Mouse (Mus musculus): ENCODE measurements around the gene Maml3.
A peak's percentile ranks its signal among the peaks of the same experiment; 100 is the strongest.

Gene Maml3

GRCm38 (mm10) chr3:52104636-52105151 is at the start of gene Maml3:
Gene Maml3 (minus strand): TSS chr3:52105076.
- DNase-seq, result peak; percentile 87

GRCm38 (mm10) chr3:52151155-52151554 is 46.3 kb upstream of the Maml3 start:
- no peak for DNase-seq

DNA sequence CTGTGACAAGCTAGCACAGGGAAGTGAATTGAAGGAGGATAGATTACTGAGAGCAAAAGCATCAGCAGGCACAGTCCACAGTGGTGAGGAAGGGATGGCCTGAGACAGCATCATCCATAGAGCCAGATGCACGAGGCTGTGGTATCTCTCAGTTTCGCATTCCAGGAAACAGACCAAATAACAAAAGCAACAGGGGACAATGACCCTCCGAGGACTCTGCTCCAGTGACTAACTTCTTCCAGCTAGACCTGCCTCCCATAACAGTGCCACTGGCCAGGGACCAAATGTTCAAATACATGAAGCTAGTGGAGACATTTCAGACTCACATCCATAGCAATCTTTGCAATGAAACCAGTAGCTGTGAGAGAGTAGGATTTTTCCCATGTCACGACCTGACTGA is 43.4 kb upstream of the Maml3 start:
- DNase-seq, result no peak

DNA sequence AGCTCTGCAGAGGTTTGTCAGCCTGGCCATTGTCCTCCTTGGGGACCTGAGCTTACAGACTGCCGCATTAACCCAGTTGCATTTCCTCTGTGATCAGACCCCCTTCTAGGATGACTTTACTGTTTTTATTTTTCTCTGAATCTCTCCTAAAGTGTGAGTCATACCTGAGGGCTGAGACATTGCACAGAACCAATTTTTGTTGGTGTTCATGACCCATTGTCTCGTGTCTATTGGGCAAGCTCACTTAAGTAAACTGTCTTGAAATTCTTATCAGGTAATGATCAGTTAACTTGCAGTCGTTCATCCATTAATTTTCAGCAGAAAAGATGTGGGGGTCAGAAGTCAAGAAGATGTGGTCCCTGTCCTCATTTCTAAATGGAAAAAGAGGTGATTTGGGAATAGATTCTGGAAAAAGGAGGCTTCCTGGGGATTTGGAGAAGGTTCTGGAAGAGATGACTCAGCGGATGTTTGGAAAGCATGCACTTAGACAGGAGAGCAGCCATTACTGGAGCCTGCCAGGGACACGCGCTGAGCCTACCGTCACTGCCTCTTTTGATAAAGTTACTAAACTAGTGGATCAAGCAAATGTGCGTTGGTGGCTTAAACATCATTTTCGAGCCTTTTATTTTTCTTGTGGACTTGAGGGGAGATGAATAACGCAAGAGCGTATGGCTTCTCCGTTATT is 40.0 kb upstream of the Maml3 start:
- no peak for DNase-seq

DNA sequence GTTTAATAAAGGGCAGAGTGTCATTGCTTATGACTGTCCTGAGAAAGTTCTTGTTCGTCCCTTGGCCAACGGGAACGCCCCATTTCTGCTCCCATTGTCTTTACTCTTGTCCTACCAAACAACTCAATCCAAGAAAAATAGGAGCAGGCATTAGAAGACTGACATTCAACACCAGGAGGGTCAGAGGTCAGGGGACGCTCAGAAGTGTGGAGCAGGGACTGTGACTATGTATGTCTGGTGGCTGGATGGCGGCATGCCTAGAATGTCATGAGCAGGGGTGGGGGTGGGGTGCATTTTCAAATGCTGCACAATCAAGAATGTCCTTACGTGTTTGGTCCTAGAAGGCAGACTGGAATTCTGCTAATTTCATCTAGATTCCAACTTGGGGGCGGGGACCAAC is 38.1 kb upstream of the Maml3 start:
- DNase-seq, result no peak

- DNase-seq, result no peak
Measured at GRCm38 (mm10) chr3:52140162-52140561, 35.3 kb upstream of the Maml3 start.

- no peak for DNase-seq
Measured at GRCm38 (mm10) chr3:52125421-52125820, 20.5 kb upstream of the Maml3 start.

- no peak for DNase-seq
Measured at GRCm38 (mm10) chr3:52120858-52121257, 16.0 kb upstream of the Maml3 start.

DNA sequence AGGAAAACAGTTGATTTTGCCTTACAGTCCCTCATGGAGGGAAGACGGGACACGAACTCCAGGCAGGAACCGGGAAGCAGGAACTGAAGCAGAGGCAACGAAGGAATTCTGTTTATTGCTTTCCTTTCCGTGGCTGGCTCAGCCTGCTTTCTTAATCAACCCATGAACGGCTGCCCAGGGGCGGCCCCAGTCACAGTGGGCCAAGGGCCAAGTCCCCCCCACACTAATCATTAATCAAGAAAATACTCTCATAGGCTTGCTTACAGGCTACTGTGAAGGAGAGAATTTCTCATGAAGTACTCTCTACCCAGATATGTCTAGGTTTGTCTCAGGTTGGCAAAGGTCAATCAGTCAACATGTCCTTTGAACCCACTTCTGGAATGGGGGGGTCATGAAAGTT is 14.3 kb upstream of the Maml3 start:
- DNase-seq, result peak; percentile 49

GRCm38 (mm10) chr3:52115421-52115820 is 10.5 kb upstream of the Maml3 start:
- no peak for DNase-seq

DNA sequence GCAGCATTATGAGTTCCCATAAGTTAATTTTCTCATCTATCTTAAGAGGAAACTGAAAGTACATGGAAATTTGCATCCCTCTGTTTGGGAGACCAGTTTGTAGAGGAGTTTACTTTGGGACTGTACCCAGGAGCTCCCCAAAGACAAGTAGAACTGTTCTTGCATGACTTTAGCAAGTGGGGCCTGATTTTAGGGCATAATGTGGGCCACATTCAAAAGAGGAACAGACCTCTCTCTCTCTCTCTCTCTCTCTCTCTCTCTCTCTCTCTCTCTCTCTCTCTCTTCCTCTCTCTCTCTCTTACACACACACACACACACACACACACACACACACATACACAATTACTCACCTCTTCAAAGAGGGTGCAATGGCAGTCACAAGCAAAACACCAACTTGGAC is 3.2 kb upstream of the Maml3 start:
- no peak for DNase-seq

DNA sequence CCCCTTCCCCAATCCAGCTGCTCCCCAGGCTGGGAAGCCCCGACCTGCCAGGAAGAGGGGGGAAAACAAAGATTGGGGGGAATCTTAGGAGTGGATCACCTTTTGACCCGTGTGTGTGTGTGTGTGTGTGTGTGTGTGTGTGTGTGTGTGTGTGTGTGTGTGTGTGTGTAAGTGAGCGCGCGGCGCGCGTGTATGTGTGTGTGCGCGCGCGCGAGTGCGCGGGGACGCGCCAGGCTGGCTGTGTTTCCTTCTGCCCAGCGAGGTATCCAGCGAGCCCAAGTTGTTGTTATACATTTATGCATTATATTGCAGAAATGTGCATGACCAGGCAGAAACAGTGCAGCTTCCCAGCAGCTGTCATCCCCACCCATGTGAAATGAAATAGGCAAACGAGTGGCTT is 280 bp upstream of the Maml3 start:
- DNase-seq, result peak; percentile 43

DNA sequence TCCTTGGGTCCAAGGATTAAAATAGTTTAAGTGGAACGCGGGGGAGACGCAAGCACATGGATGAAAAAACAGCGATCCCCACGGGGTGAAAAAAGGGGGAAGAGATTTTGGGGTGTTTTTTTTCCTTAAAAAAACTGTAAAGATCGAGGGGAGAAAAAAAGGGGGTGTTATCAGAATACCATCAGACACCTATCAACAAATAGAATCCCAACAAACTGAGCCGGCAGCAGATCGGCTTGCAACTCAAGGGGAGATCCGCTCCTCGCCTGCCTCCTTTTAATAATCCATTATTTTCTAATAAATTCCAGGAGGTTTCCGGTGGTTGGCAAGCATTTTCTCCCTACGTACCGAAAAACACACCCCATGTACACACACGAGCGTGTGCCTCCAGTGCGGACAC is 668 bp downstream of the Maml3 start:
- DNase-seq, result no peak

DNA sequence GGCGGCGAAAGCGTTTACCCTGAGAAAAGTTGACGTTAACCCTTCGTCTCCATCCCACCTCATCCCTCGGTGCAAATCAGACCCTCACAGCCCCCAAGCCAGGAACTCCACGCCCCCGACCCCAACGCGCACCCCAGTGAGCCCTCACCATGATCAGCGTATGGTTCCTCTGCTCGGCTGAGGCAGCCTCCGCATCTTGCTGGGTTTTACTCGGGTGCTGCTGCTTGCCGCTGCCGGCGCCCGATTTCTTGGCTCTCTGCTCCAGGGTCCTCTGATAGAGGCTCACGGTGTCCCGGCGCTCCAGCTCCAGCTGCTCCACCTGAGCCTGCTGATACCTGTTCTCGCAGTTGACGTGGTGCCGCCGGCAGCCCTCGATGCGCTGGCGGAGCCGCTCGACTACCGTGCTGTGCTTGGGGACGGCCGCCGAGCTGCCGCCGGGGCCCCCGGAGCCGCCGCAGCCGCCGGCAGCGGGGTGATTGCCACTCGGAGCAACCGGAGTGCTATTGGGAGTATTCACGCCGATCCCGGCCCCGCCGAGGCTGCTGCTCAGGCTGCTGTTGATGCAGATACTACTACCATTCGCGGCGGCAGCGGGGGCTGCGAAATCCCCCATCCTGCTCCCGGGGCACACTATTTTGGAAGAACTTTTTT is 1.2 kb downstream of the Maml3 start:
- DNase-seq, result peak; percentile 52

DNA sequence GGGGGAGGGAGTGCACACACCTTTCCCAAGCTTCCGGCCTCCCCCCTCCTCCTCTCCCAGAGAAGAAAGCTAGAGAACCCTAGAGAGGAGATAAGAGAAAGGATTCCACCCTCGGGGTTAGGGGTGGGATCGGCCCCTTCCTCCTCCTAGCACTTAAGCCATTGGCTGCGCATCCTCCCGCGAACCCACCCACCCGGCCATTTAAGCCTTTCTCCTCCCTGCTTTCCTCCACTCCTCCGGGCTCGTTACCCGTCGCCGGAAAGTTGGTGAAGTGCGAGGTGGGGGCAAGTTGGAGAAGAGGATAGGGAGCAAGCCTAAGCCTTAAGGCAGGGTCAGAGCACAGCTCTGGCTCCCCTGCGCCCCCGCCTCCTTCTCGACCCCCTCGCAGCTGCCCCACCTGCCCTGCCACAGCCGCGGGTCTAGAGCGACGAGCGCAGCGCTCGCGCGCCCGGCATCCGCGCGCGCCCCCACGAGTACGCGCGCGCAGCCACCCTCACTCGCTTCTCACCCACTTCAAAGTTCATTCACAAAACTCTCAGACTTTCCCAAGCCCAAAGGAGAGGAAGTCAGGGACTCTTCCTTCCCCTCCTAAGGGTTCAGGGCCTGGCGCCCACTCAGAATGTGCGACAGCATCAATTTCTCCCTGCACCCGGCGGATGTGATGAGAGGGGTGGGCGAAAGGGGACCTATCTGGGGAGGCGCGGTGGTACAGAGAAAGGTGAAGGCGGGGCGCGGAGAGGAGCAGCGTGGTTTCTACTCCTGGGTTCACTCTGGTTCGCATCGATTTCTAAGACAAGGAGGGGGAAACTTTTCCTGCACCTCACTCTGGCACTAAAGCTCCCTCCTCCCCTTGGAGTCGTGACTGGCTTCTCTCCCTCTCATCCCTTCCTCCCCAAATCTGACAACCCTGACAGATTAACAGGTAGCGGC is 2.0 kb downstream of the Maml3 start:
- peak; percentile 63 for DNase-seq

- peak; percentile 83 for DNase-seq
Measured at GRCm38 (mm10) chr3:52101977-52102600, 2.8 kb downstream of the Maml3 start.

GRCm38 (mm10) chr3:52101401-52101976 is 3.4 kb downstream of the Maml3 start:
- DNase-seq, result no peak

GRCm38 (mm10) chr3:52100926-52101325 is 4.0 kb downstream of the Maml3 start:
- no peak for DNase-seq

GRCm38 (mm10) chr3:52100306-52100705 is 4.6 kb downstream of the Maml3 start:
- no peak for DNase-seq

DNA sequence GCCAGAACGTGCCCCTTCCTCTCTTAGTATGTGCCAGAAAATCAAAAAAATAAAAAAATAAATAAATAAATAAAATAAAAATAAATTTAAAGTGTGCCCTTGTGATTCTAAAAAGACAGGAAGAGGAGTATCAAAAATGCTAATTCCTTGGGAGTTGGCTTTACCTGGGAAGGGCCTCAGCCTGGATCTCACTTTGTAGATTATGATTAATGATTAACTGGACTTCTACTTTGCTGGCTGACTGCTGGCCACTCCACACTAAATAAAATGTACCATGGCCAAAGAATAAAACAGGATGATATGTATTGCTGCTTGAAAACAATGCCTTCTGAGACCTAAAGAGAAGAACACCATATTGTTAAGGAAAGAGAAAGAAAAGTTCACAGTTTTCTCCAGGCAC is 5.6 kb downstream of the Maml3 start:
- DNase-seq, result no peak

DNA sequence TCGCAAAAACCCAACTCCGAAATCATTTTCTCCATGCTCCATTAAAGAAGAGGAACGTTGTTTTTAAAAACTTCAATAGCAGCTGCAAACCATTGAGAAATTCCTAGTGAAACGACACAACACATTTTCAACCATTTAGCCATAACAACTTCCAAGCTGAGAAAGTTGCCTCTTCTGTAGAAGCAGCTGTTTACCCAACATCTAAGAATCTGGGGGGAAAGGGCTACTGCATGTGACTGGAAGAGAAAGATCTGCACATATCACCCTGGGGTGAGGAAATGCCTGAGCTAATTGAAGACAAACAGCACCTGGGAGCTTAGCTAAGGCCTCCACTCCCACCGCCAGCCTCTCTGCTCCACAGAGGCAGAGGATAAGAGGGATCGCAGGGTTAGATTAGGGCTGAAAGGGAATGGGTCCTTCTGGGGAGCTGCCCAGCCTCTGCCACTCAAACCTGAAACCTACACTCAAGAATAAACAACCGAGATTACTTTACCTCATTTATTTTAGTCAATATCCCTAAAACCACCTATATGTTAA is 13.5 kb downstream of the Maml3 start:
- DNase-seq, result no peak

GRCm38 (mm10) chr3:52090230-52090873 is 14.5 kb downstream of the Maml3 start:
- DNase-seq, result no peak

Data from kidney, adult 9 months (tissue).